Mouse (Mus musculus): Measurements from ENCODE around the gene Zfp872.

- no peak for TF ChIP-seq JUND (conservative IDR thresholded peaks at IDR 0.05; ENCODE audit: low read depth, low read length)
- TF ChIP-seq KAT2A (IDR thresholded peaks at IDR 0.05; ENCODE audit: insufficient replicate concordance, low read length) = no peak
- TF ChIP-seq MYC (IDR thresholded peaks at IDR 0.05; ENCODE audit: low read depth, low read length) = no peak
- TF ChIP-seq EP300 (IDR thresholded peaks at IDR 0.05; ENCODE audit: low read length) = no peak
- TF ChIP-seq POLR2A (IDR thresholded peaks at IDR 0.05; ENCODE audit: low read depth, low read length) = no peak
- TF ChIP-seq MEF2A (IDR thresholded peaks at IDR 0.05; ENCODE audit: borderline replicate concordance, low read depth, low read length) = no peak
- TF ChIP-seq SIN3A (IDR thresholded peaks at IDR 0.05; ENCODE audit: low read length) = no peak
- TF ChIP-seq RCOR1 (conservative IDR thresholded peaks at IDR 0.05; ENCODE audit: low read depth, low read length) = no peak
Observed at GRCm38 (mm10) chr9:22164711-22165668, 22.9 kb upstream of the Zfp872 start.
